Comparison of ENCODE assay signal across 31 mouse cellular contexts in genomic region chr9:77056611-77057010, GRCm38 (mm10). TPM values are rescaled to one million over a fixed set of nuclear protein-coding genes. Genes with fewer than 3 reads are reported as not detected.
DNase-seq lines count a peak whose midpoint lies in the region; ATAC-seq and TF ChIP-seq lines count a peak whose summit lies in the region.
"Had no signal": no experiment of that assay in that cellular context is flagged by ENCODE, and none has a peak within 500 bp of the region (broad histone marks: within the 10 kb centered on the region; RNA-seq: fewer than 3 reads in every experiment).

No protein-coding gene starts in this region.

- DNase-seq in cerebellum, postnatal 14 days: peak; percentile 47 to 78
- DNase-seq in hindbrain, postnatal 0 days (ENCODE audit: low spot score): peak; percentile 19
- DNase-seq in testis, postnatal 14 days (ENCODE audit: low spot score): peak; percentile 12
- no peak for DNase-seq in testis, postnatal 10 days (ENCODE audit: low spot score)
- DNase-seq in liver, embryonic 11.5 days (ENCODE audit: low spot score): no peak
- DNase-seq: adrenal gland, adult 2 months; B cell, adult 2 months; embryo, embryonic 11 days; gastrocnemius, postnatal 25 days; heart, adult 18-20 months; heart, postnatal 4 days; kidney, adult 9 months; kidney, postnatal 25 days; layer of hippocampus, postnatal 36 days had no signal

- no peak for ATAC-seq in cerebellum, adult (ENCODE audit: insufficient number of reproducible peaks, low FRiP score, low TSS enrichment)
- ATAC-seq in hindbrain, postnatal 0 days: no peak
- no peak for ATAC-seq in hindbrain, embryonic 16.5 days
- ATAC-seq in liver, embryonic 11.5 days (replicated peaks; ENCODE audit: low FRiP score): no peak
- ATAC-seq: intestine, embryonic 15.5 days; midbrain, embryonic 16.5 days had no signal

- H3K4me1 ChIP-seq in hindbrain, postnatal 0 days (ENCODE audit: insufficient read depth, low read length): no peaks in the 10 kb centered on the region
- H3K4me1 ChIP-seq in hindbrain, embryonic 16.5 days (ENCODE audit: control insufficient read depth, insufficient read depth, low read depth, low read length): no peaks in the 10 kb centered on the region
- H3K4me1 ChIP-seq in liver, embryonic 11.5 days (replicated peaks; ENCODE audit: control insufficient read depth, insufficient read depth, low read length): no peaks in the 10 kb centered on the region
- H3K4me1 ChIP-seq: embryonic facial prominence, embryonic 15.5 days; forebrain, embryonic 10.5 days; intestine, embryonic 15.5 days; limb, embryonic 15.5 days; liver, embryonic 15.5 days had no signal

- no peak overlapping the region for H3K27ac ChIP-seq in hindbrain, postnatal 0 days
- no peak overlapping the region for H3K27ac ChIP-seq in hindbrain, embryonic 16.5 days (ENCODE audit: low read depth, low read length)
- H3K27ac ChIP-seq in liver, embryonic 11.5 days (ENCODE audit: low read depth, low read length): no peak overlapping the region
- H3K27ac ChIP-seq: embryonic facial prominence, embryonic 15.5 days; forebrain, embryonic 10.5 days; hindbrain, embryonic 14.5 days; intestine, embryonic 15.5 days; layer of hippocampus, adult 2 months; limb, embryonic 15.5 days; liver, embryonic 15.5 days; macrophage; stomach, postnatal 0 days had no signal

- no peak overlapping the region for H3K9ac ChIP-seq in hindbrain, postnatal 0 days (replicated peaks; ENCODE audit: low read length)
- H3K9ac ChIP-seq in hindbrain, embryonic 16.5 days (ENCODE audit: low read depth, low read length): no peak overlapping the region
- H3K9ac ChIP-seq in liver, embryonic 11.5 days (ENCODE audit: low read depth, low read length): no peak overlapping the region
- H3K9ac ChIP-seq: embryonic facial prominence, embryonic 15.5 days; hindbrain, embryonic 14.5 days; intestine, embryonic 15.5 days; limb, embryonic 15.5 days; liver, embryonic 15.5 days had no signal

- H3K27me3 ChIP-seq in hindbrain, postnatal 0 days (ENCODE audit: insufficient read depth, low read length): no peaks in the 10 kb centered on the region
- H3K27me3 ChIP-seq in hindbrain, embryonic 16.5 days (replicated peaks; ENCODE audit: control insufficient read depth, insufficient read depth, low read length): no peaks in the 10 kb centered on the region
- no peaks in the 10 kb centered on the region for H3K27me3 ChIP-seq in liver, embryonic 11.5 days (replicated peaks; ENCODE audit: control insufficient read depth, insufficient read depth, low read length)
- H3K27me3 ChIP-seq: CH12.LX; embryonic facial prominence, embryonic 15.5 days; intestine, embryonic 15.5 days; limb, embryonic 15.5 days; liver, embryonic 15.5 days had no signal

- H3K36me3 ChIP-seq in hindbrain, postnatal 0 days (ENCODE audit: insufficient read depth, low read length): no peaks in the 10 kb centered on the region
- H3K36me3 ChIP-seq in hindbrain, embryonic 16.5 days (ENCODE audit: control insufficient read depth, insufficient read depth, low read length): no peaks in the 10 kb centered on the region
- H3K36me3 ChIP-seq in liver, embryonic 11.5 days (ENCODE audit: control insufficient read depth, insufficient read depth, low read length): no peaks in the 10 kb centered on the region
- H3K36me3 ChIP-seq: embryonic facial prominence, embryonic 15.5 days; forebrain, embryonic 10.5 days; G1E; intestine, embryonic 15.5 days; limb, embryonic 15.5 days; liver, embryonic 15.5 days had no signal

- WGBS in hindbrain, postnatal 0 days: 49% methylated on average over 4 of the region's 4 CpGs
- 67% methylated on average over 4 of the region's 4 CpGs for WGBS in hindbrain, embryonic 16.5 days
- 61% methylated on average over 4 of the region's 4 CpGs for WGBS in liver, embryonic 11.5 days

- H3K9me3 ChIP-seq in hindbrain, postnatal 0 days (ENCODE audit: low read length): no peaks in the 10 kb centered on the region
- no peaks in the 10 kb centered on the region for H3K9me3 ChIP-seq in hindbrain, embryonic 16.5 days (ENCODE audit: control insufficient read depth, low read length)
- no peaks in the 10 kb centered on the region for H3K9me3 ChIP-seq in liver, embryonic 11.5 days (ENCODE audit: control insufficient read depth, low read length)
- H3K9me3 ChIP-seq: embryonic facial prominence, embryonic 15.5 days; forebrain, embryonic 10.5 days; intestine, embryonic 15.5 days; limb, embryonic 15.5 days; liver, embryonic 15.5 days had no signal

- TF ChIP-seq CTCF in hindbrain, postnatal 0 days (IDR thresholded peaks at IDR 0.05; ENCODE audit: low read depth): no peak

- H3K4me3 ChIP-seq in hindbrain, postnatal 0 days (ENCODE audit: low read length): no peak overlapping the region
- H3K4me3 ChIP-seq in hindbrain, embryonic 16.5 days (ENCODE audit: low read length): no peak overlapping the region
- no peak overlapping the region for H3K4me3 ChIP-seq in liver, embryonic 11.5 days (ENCODE audit: low read depth, low read length)
- H3K4me3 ChIP-seq: embryonic facial prominence, embryonic 15.5 days; forebrain, embryonic 10.5 days; intestine, embryonic 15.5 days; layer of hippocampus, adult 2 months; limb, embryonic 15.5 days; liver, embryonic 15.5 days had no signal

- H3K4me2 ChIP-seq in hindbrain, postnatal 0 days (ENCODE audit: low read depth, low read length): no peak overlapping the region
- H3K4me2 ChIP-seq in hindbrain, embryonic 16.5 days (ENCODE audit: low read length): no peak overlapping the region
- H3K4me2 ChIP-seq in liver, embryonic 11.5 days: no peak overlapping the region
- H3K4me2 ChIP-seq: embryonic facial prominence, embryonic 15.5 days; hindbrain, embryonic 14.5 days; intestine, embryonic 15.5 days; limb, embryonic 15.5 days; liver, embryonic 15.5 days had no signal

RNA-seq across cellular contexts. Expression of gene Tinag, which starts 11.0 kb away (rescaled TPM):
- not detected in 2 replicates for total RNA-seq in hindbrain, postnatal 0 days (2014; rRNA removed)
- 0.11 TPM in 1 of 2 replicates, not detected in the other for polyA plus RNA-seq in hindbrain, postnatal 0 days (2015; fragmentation: Nextera tagmentation; extraction: Ambion mirVana)
- polyA plus RNA-seq in hindbrain, embryonic 16.5 days (2015; fragmentation: Nextera tagmentation; extraction: Ambion mirVana): 0.11 TPM in 1 of 2 replicates, not detected in the other
- polyA plus RNA-seq in liver, embryonic 11.5 days (2014; fragmentation: Nextera tagmentation; extraction: Ambion mirVana): not detected in 2 replicates
- total RNA-seq: CH12.LX; heart, adult 18-20 months; heart, postnatal 4 days; layer of hippocampus, adult 2 months; layer of hippocampus, postnatal 36 days; left cerebral cortex, postnatal 10 days had no signal
- polyA plus RNA-seq: adrenal gland, adult 2 months; G1E; heart, embryonic 14.5 days; hindbrain, embryonic 14.5 days; macrophage; midbrain, embryonic 16.5 days; neural tube, embryonic 14.5 days had no signal

Comparison
In these comparisons a context has a peak if more than half of its experiments do, and no peak if none do; other contexts are left out.
1. DNase-seq: peak in cerebellum, postnatal 14 days (2 of 2), hindbrain, postnatal 0 days (single experiment) and testis, postnatal 14 days (single experiment); none in testis, postnatal 10 days (single experiment) and liver, embryonic 11.5 days (single experiment).